Mouse (Mus musculus): ENCODE data around the gene Pgk1.

Pgk1 gene

DNA sequence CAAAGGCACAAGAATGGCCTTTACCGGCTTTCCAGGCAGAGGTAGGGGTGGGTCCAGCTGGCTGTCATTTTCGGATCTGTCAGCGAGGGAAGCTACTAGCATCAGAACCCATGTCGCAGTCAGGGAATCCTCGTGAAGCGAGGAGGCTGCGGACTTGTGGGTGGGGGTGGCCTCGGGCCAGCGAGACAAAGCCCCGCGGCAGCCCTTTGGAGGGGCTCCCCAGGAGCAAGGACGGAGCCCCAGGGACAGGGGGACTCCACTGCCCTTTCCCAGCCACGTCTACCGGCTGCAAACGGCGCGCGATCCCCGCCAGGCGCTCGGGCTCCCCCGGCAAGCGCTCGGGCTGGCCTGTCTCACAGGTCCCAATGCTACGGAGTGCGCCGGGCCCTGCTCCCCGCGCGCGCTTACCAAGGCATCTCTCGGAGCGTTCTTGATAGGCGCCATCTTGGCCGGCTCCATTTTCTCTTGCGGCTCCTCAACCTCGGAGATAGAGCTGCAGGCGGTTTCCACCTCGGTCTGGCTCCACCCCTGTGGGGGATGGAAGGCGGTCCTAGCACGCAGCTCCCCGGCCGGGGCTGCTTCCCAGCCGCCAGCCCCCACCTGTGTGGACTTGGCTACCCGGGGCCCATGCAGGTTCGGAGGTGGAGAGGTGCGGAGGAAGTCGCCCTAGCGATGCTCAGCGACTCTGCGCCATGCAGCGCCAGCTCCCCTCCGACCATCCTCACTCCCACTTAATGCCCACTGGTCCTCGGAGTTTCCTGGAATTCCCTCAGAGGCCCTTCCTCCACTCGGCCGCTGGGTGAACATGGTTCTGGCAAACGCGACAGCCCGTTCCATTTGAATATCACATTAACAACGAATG is 32.5 kb downstream of the Pgk1 start:
- peak; percentile 66 for DNase-seq (ENCODE audit: low spot score)

DNA sequence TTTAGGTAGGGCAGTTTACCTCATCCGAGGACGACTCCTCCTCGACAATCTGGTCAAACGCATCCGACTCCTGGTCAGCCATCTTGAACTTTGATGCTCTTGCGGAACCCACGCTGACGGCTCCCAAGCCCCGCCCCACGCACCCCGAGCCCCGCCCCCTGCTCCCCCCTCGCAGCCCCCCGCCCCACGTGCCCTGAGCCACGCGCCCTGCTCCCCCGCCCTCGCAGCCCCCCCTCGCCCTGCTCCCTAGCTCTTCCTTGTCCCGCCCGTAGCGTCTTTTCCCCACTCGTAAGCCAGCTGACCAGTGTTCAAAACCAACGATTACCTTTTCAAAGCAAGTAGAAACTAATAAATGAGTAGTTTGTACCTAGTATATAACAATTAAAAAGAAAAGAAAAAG is 34.2 kb downstream of the Pgk1 start, which contains the start of gene Taf9b:
Gene Taf9b, minus strand, starts transcription at position 101 of the 400 bp plus-strand sequence.
- no peak for DNase-seq (ENCODE audit: low spot score)
